Mouse (Mus musculus) embryonic facial prominence, embryonic 15.5 days (tissue): ENCODE measurements around the gene Il10rb. TPM values are rescaled to one million over a fixed set of nuclear protein-coding genes. Genes with fewer than 3 reads are reported as not detected.

Experiments used
- ATAC-seq: fragments of 200-750 bp; cut with Nextera tagmentation; 2 replicates; pipeline ENCODE4 v1.8.0; 2017; ENCODE audit warnings: low read depth, moderate TSS enrichment; ENCODE audit not compliant: insufficient number of reproducible peaks, low FRiP score, low TSS enrichment
- H3K27ac ChIP-seq: fragments of 300-500 bp; sonication (generic); replicated peaks from 2 replicates; pipeline ENCODE4 v1.5.1; 2015; ENCODE audit warnings: mild to moderate bottlenecking, inconsistent platforms
- H3K27me3 ChIP-seq: fragments of 300-500 bp; sonication (generic); 2 replicates; pipeline ENCODE4 v1.6.1; 2015; ENCODE audit warnings: inconsistent platforms
- H3K36me3 ChIP-seq: fragments of 300-500 bp; sonication (generic); 2 replicates; pipeline ENCODE4 v1.6.1; 2015; ENCODE audit warnings: mild to moderate bottlenecking, inconsistent platforms
- H3K4me1 ChIP-seq: fragments of 300-500 bp; sonication (generic); 2 replicates; pipeline ENCODE4 v1.6.1; 2015; ENCODE audit warnings: inconsistent platforms
- H3K4me2 ChIP-seq: fragments of 300-500 bp; sonication (generic); replicated peaks from 2 replicates; pipeline ENCODE4 v1.6.1; 2015; ENCODE audit warnings: mild to moderate bottlenecking, inconsistent platforms
- H3K4me3 ChIP-seq: fragments of 300-500 bp; sonication (generic); replicated peaks from 2 replicates; pipeline ENCODE4 v1.5.1; 2015; ENCODE audit warnings: mild to moderate bottlenecking, inconsistent platforms
- H3K9ac ChIP-seq: fragments of 300-500 bp; sonication (generic); 2 replicates; pipeline ENCODE4 v1.6.1; 2015; ENCODE audit warnings: inconsistent platforms
- H3K9me3 ChIP-seq: fragments of 300-500 bp; sonication (generic); replicated peaks from 2 replicates; pipeline ENCODE4 v1.6.1; 2016; ENCODE audit warnings: inconsistent platforms
- WGBS: fragments of 180-500 bp; shearing (Covaris S2); methylation state at CpG from one replicate; pipeline ENCODE4 v1.1.7; 2015; 5-methylcytosine and 5-hydroxymethylcytosine counted together
- polyA plus RNA-seq: library from polyadenylated mRNA; unstranded; fragments of >200 nt; fragmentation: Nextera tagmentation; extraction: Ambion mirVana; gene quantifications from 2 replicates; pipeline ENCODE4 v1.2.1, GENCODE M21; 2015

Gene Il10rb
- polyA plus RNA-seq, 1 experiment from 2014 or later = 37.0 TPM

DNA sequence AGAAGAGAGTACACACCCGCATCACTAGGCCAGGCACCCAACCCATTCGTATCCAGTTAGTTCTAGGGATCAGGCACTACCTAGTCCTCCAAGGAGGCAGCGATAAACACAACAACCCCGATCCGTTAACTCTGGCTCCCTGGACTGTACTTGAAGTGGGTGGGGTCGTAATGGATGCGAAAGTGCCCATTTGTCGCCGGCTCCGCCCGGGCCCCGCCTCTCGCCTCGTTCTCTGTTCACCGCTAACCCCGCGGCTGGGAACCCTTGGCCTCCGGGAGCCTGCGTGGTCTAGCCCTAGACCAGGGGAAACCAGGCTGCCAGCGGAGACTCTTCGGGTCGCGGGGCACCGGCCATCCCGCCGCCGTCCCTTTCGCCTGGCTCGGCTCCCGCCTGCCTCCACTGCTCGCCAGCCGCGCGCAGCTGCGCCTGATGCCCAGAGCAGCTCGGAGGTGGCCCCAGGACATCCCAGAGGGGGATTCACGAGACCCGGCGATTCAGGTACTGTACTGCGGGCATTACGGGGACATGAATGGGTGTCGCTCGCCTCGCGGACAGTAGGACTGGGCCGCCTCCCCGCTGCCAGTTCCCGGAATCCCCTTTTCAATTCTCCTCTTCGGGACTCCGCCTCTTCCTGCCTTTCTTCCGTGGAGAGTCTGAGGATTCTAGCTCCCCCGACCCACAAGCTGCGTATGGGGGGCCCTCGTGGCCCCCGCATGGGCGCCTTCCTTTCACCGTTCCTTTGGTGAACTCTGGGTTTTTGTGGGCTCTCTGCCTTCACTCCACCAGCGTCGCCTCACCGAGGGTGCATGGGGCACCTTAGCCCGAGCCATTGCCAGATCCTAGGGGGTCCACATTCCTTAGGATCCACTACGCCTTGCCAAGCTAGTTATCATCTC lies 33.1 kb upstream of the Il10rb start, which contains the start of gene Ifnar2:
Gene Ifnar2 (plus strand): TSS at position 207 of the 896 bp plus-strand sequence.
- under 1% methylated on average over 57 of the region's 62 CpGs for WGBS
- peak within 1 kb of the TSS; percentile 88 for H3K9ac ChIP-seq
- peaks cover 20% of the 10 kb centered on the region for H3K4me1 ChIP-seq
- H3K4me2 ChIP-seq = peak within 1 kb of the TSS; percentile 76
- no peaks in the 10 kb centered on the region for H3K27me3 ChIP-seq
- ATAC-seq = peak; percentile 91
- H3K4me3 ChIP-seq = peak within 1 kb of the TSS; percentile 98
- no peaks in the 10 kb centered on the region for H3K36me3 ChIP-seq
- H3K9me3 ChIP-seq = no peaks in the 10 kb centered on the region
- peak within 1 kb of the TSS; percentile 95 for H3K27ac ChIP-seq

GRCm38 (mm10) chr16:91373473-91374252 lies 32.3 kb upstream of the Il10rb start:
- Histone ChIP-seq H3K27me3 (no peaks in the 10 kb centered on the region), H3K4me1 (peaks cover 29% of the 10 kb centered on the region), H3K9me3 (no peaks in the 10 kb centered on the region), H3K4me3 (peak overlapping the region; percentile 98), H3K36me3 (no peaks in the 10 kb centered on the region), H3K27ac (peak overlapping the region; percentile 95), H3K4me2 (peak overlapping the region; percentile 76), H3K9ac (peak overlapping the region; percentile 88)
- 35% methylated on average over 13 of the region's 13 CpGs for WGBS
- no peak for ATAC-seq

GRCm38 (mm10) chr16:91374253-91374634 lies 31.7 kb upstream of the Il10rb start:
- 81% methylated on average over 3 of the region's 3 CpGs for WGBS

GRCm38 (mm10) chr16:91376701-91377100 lies 29.3 kb upstream of the Il10rb start:
- H3K4me3 ChIP-seq = no peak overlapping the region
- 88% methylated on average over 10 of the region's 10 CpGs for WGBS
- no peak for ATAC-seq
- no peaks in the 10 kb centered on the region for H3K27me3 ChIP-seq
- H3K4me2 ChIP-seq = no peak overlapping the region
- no peaks in the 10 kb centered on the region for H3K9me3 ChIP-seq
- no peak overlapping the region for H3K27ac ChIP-seq
- H3K9ac ChIP-seq = no peak overlapping the region
- H3K4me1 ChIP-seq = peaks cover 40% of the 10 kb centered on the region
- no peaks in the 10 kb centered on the region for H3K36me3 ChIP-seq

More at GRCm38 (mm10) chr16:91374253-91374634, 31.7 kb upstream of the Il10rb start:
- Histone ChIP-seq H3K4me3 (peak overlapping the region; percentile 98; the same call in 1 of the 2 replicates), H3K27me3 (no peaks in the 10 kb centered on the region), H3K36me3 (no peaks in the 10 kb centered on the region), H3K27ac (no peak overlapping the region), H3K9me3 (no peaks in the 10 kb centered on the region), H3K4me1 (peaks cover 34% of the 10 kb centered on the region), H3K4me2 (peak overlapping the region; percentile 76; the same call in 1 of the 2 replicates), H3K9ac (no peak overlapping the region)
- no peak for ATAC-seq

- H3K9ac ChIP-seq = no peak overlapping the region
- peak overlapping the region; percentile 68 for H3K27ac ChIP-seq
- H3K27me3 ChIP-seq = no peaks in the 10 kb centered on the region
- H3K4me2 ChIP-seq = peak overlapping the region; percentile 29
- ATAC-seq = no peak
- 24% methylated on average over 17 of the region's 17 CpGs for WGBS
- no peaks in the 10 kb centered on the region for H3K9me3 ChIP-seq
- 0 out of 2 replicates have a peak overlapping the region, but pooled peaks have one; percentile 7 for H3K4me3 ChIP-seq
- peaks cover 34% of the 10 kb centered on the region for H3K4me1 ChIP-seq
- H3K36me3 ChIP-seq = peaks cover under 1% of the 10 kb centered on the region
Measured at GRCm38 (mm10) chr16:91378431-91378986, 27.5 kb upstream of the Il10rb start.

GRCm38 (mm10) chr16:91378991-91379390 lies 27.0 kb upstream of the Il10rb start:
- ATAC-seq = no peak
- 0 out of 2 replicates have a peak overlapping the region, but pooled peaks have one; percentile 7 for H3K4me3 ChIP-seq
- no peak overlapping the region for H3K9ac ChIP-seq
- peaks cover 6% of the 10 kb centered on the region for H3K36me3 ChIP-seq
- H3K9me3 ChIP-seq = no peaks in the 10 kb centered on the region
- no peaks in the 10 kb centered on the region for H3K27me3 ChIP-seq
- H3K4me2 ChIP-seq = peak overlapping the region; percentile 29
- WGBS = 21% methylated on average over 9 of the region's 9 CpGs
- peak overlapping the region; percentile 68 for H3K27ac ChIP-seq
- H3K4me1 ChIP-seq = peaks cover 29% of the 10 kb centered on the region

GRCm38 (mm10) chr16:91379412-91379811 lies 26.6 kb upstream of the Il10rb start:
- Histone ChIP-seq H3K36me3 (peaks cover 10% of the 10 kb centered on the region), H3K9me3 (no peaks in the 10 kb centered on the region), H3K9ac (no peak overlapping the region), H3K27me3 (no peaks in the 10 kb centered on the region), H3K4me3 (no peak overlapping the region), H3K4me1 (peaks cover 25% of the 10 kb centered on the region), H3K4me2 (no peak overlapping the region), H3K27ac (peak overlapping the region; percentile 68)
- WGBS = 32% methylated on average over 3 of the region's 3 CpGs
- no peak; the same call in 1 of the 2 replicates for ATAC-seq

- Histone ChIP-seq H3K27me3 (no peaks in the 10 kb centered on the region), H3K4me3 (no peak overlapping the region), H3K4me2 (no peak overlapping the region), H3K27ac (no peak overlapping the region), H3K36me3 (peaks cover 14% of the 10 kb centered on the region), H3K9ac (no peak overlapping the region), H3K9me3 (no peaks in the 10 kb centered on the region), H3K4me1 (peaks cover 20% of the 10 kb centered on the region)
- 79% methylated on average over 5 of the region's 5 CpGs for WGBS
- ATAC-seq = no peak
Measured at GRCm38 (mm10) chr16:91380151-91380550, 25.8 kb upstream of the Il10rb start.

- no peak overlapping the region for H3K4me2 ChIP-seq
- peaks cover 22% of the 10 kb centered on the region for H3K36me3 ChIP-seq
- no peaks in the 10 kb centered on the region for H3K9me3 ChIP-seq
- no peak for ATAC-seq
- no peak overlapping the region for H3K4me3 ChIP-seq
- WGBS = 70% methylated on average over 4 of the region's 4 CpGs
- H3K27me3 ChIP-seq = no peaks in the 10 kb centered on the region
- no peak overlapping the region for H3K9ac ChIP-seq
- H3K27ac ChIP-seq = no peak overlapping the region
- peaks cover 20% of the 10 kb centered on the region for H3K4me1 ChIP-seq
Measured at GRCm38 (mm10) chr16:91381606-91382005, 24.4 kb upstream of the Il10rb start.

- Histone ChIP-seq H3K27ac (no peak overlapping the region), H3K4me3 (no peak overlapping the region), H3K4me2 (no peak overlapping the region), H3K27me3 (no peaks in the 10 kb centered on the region), H3K9me3 (no peaks in the 10 kb centered on the region), H3K4me1 (peaks cover 20% of the 10 kb centered on the region), H3K9ac (no peak overlapping the region), H3K36me3 (peaks cover 29% of the 10 kb centered on the region)
- 77% methylated on average over 9 of the region's 9 CpGs for WGBS
- ATAC-seq = no peak
Measured at GRCm38 (mm10) chr16:91382261-91382790, 23.6 kb upstream of the Il10rb start.
